In the genomic region with DNA sequence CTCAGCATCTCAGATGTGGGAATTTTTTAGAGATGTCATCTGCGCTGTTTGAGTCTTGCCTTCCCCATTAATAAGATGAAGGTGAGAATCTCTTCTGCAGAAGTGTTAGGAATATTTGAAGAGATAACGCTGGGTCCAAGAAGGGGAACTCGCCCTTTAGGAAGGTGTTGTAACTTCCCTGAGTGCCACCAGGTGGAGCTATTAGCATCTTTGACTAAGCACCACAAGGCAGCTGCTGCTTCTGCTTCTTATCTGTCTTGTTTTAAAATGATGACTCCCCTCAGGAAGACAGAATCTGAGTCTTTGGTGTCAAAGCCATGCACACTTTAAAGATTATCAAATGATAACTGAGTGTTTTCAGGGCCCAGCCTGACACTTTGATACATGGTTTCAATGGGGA, we compare ENCODE assay signal across 8 mouse cellular contexts. TPM values are rescaled to one million over a fixed set of nuclear protein-coding genes. Genes with fewer than 3 reads are reported as not detected.
DNase-seq lines count a peak whose midpoint lies in the region; ATAC-seq and TF ChIP-seq lines count a peak whose summit lies in the region.

No protein-coding gene starts in this region.

- 5% methylated on average over 3 of the region's 3 CpGs for WGBS in liver, embryonic 14.5 days (ENCODE audit: insufficient replicate concordance)

- H3K4me3 ChIP-seq in C2C12 (ENCODE audit: insufficient read depth, poor library complexity, severe bottlenecking) (no peak overlapping the region), G1E (ENCODE audit: low read depth, low read length) (no peak overlapping the region)
- H3K4me3 ChIP-seq in liver, embryonic 14.5 days (ENCODE audit: insufficient read depth in 1 of 2, low read depth in 2 of 2, low read length in 2 of 2): no peak overlapping the region

- no peak overlapping the region for H3K9ac ChIP-seq in liver, embryonic 14.5 days (replicated peaks)

- no peak for TF ChIP-seq EP300 in liver, embryonic 14.5 days (IDR thresholded peaks at IDR 0.05; ENCODE audit: low read depth)

- no peak overlapping the region for H3K4me2 ChIP-seq in liver, embryonic 14.5 days (ENCODE audit: low read depth)

- peak; percentile 66 for TF ChIP-seq CTCF in C2C12 (IDR thresholded peaks at IDR 0.05; ENCODE audit: control insufficient read depth, insufficient read depth, insufficient read length)
- peak; percentile 86 for TF ChIP-seq CTCF in G1E (IDR thresholded peaks at IDR 0.05; ENCODE audit: low read depth, low read length)
- peak; percentile 83 for TF ChIP-seq CTCF in liver, embryonic 14.5 days (IDR thresholded peaks at IDR 0.05; ENCODE audit: low read depth)

- peaks cover 22% of the 10 kb centered on the region for H3K4me1 ChIP-seq in G1E (ENCODE audit: insufficient read depth, low read depth, low read length)
- H3K4me1 ChIP-seq in liver, embryonic 14.5 days (replicated peaks; ENCODE audit: control insufficient read depth in 2 of 2, insufficient read depth in 2 of 2, low read length in 1 of 2): peaks cover 0 to 3% of the 10 kb centered on the region in 2 experiments; a peak in 2 of 4 replicates

- 0 out of 2 replicates have a peak, but pooled peaks have one; percentile 15 for ATAC-seq in G1E (ENCODE audit: extremely low read depth, insufficient number of reproducible peaks, low FRiP score, poor library complexity, severe bottlenecking)
- ATAC-seq in liver, embryonic 14.5 days (ENCODE audit: insufficient read depth): no peak

- H3K79me2 ChIP-seq in C2C12 (ENCODE audit: control insufficient read depth, insufficient read depth): no peaks in the 10 kb centered on the region

- DNase-seq in G1E (ENCODE audit: low spot score): peak; percentile 21
- peak; percentile 56 for DNase-seq in cerebellum, adult 8-10 months
- DNase-seq in frontal cortex, postnatal 14 days (ENCODE audit: low spot score in 2 of 2): peak; percentile 18 to 47
- DNase-seq in kidney, postnatal 14 days: peak; percentile 69
- DNase-seq in liver, embryonic 14.5 days (ENCODE audit: low read depth in 3 of 3, low spot score in 3 of 3): peak; percentile 28 to 49 (median 42)
- peak; percentile 45 for DNase-seq in ovary, postnatal 14 days (ENCODE audit: low spot score)
- peak; percentile 70 for DNase-seq in thymus, postnatal 4 days

- H3K27me3 ChIP-seq in C2C12 (ENCODE audit: control insufficient read depth, insufficient read depth, insufficient read length): peaks cover 4% of the 10 kb centered on the region
- H3K27me3 ChIP-seq in G1E (ENCODE audit: insufficient read depth, low read length): no peaks in the 10 kb centered on the region
- no peaks in the 10 kb centered on the region for H3K27me3 ChIP-seq in liver, embryonic 14.5 days (ENCODE audit: control insufficient read depth, insufficient read depth, low read length)

- H3K36me3 ChIP-seq in C2C12 (ENCODE audit: control insufficient read depth, insufficient read depth) (no peaks in the 10 kb centered on the region), G1E (replicated peaks) (no peaks in the 10 kb centered on the region)
- no peaks in the 10 kb centered on the region for H3K36me3 ChIP-seq in liver, embryonic 14.5 days (replicated peaks; ENCODE audit: control insufficient read depth, insufficient read depth, low read depth)

- H3K27ac ChIP-seq in liver, embryonic 14.5 days: no peak overlapping the region

- H3K9me3 ChIP-seq in G1E (replicated peaks): no peaks in the 10 kb centered on the region
- no peaks in the 10 kb centered on the region for H3K9me3 ChIP-seq in liver, embryonic 14.5 days (ENCODE audit: control insufficient read depth, low read length)

- no peak overlapping the region for H3ac ChIP-seq in C2C12 (ENCODE audit: control insufficient read depth, insufficient read length, low read depth)

- H3K79me3 ChIP-seq in C2C12 (ENCODE audit: low read depth): no peaks in the 10 kb centered on the region

TF ChIP-seq in C2C12, 6 proteins besides CTCF, POLR2A, EP300 and RAD21:
- TF ChIP-seq MYOD1 (IDR thresholded peaks at IDR 0.05; ENCODE audit: control insufficient read depth, insufficient read length, low read depth): no peak
- TF ChIP-seq MYOG (IDR thresholded peaks at IDR 0.05; ENCODE audit: control insufficient read depth, extremely low read depth, insufficient read length): no peak
- no peak for TF ChIP-seq CEBPB (IDR thresholded peaks at IDR 0.05; ENCODE audit: low read depth)

RNA-seq across cellular contexts. Expression of gene Cnot6, which starts 15.4 kb away (rescaled TPM):
- polyA plus RNA-seq in C2C12 (2012; fragmentation: generic; extraction: Trizol): 20.4 TPM
- total RNA-seq in G1E (2014; fragmentation: Nextera tagmentation): 155 and 165 TPM in 2 replicates
- 84.5 and 93.8 TPM in 2 replicates for total RNA-seq in G1E (2017)
- polyA plus RNA-seq in G1E (2012): 44.0 and 61.0 TPM in 2 replicates
- 14.3 and 21.0 TPM in 2 replicates for polyA plus RNA-seq in liver, embryonic 14.5 days (2012; rRNA removed)
- polyA plus RNA-seq in liver, embryonic 14.5 days (2014; fragmentation: Nextera tagmentation; extraction: Ambion mirVana): 18.1 and 21.0 TPM in 2 replicates
